In genomic region chr5:105055279-105055678, GRCm38 (mm10) we compare ENCODE assay signal across 27 mouse cellular contexts.
A peak's percentile ranks its signal among the peaks of the same experiment; 100 is the strongest.
DNase-seq lines count a peak whose midpoint lies in the region; ATAC-seq and TF ChIP-seq lines count a peak whose summit lies in the region.
"Had no signal": no experiment of that assay in that cellular context is flagged by ENCODE, and none has a peak within 500 bp of the region (broad histone marks: within the 10 kb centered on the region; RNA-seq: fewer than 3 reads in every experiment).

No protein-coding gene starts in this region.

- H3K9ac ChIP-seq in midbrain, embryonic 11.5 days (ENCODE audit: low read length) = no peak overlapping the region
- no peak overlapping the region for H3K9ac ChIP-seq in midbrain, embryonic 15.5 days
- H3K9ac ChIP-seq in midbrain, embryonic 13.5 days (replicated peaks) = no peak overlapping the region
- H3K9ac ChIP-seq in midbrain, postnatal 0 days (replicated peaks; ENCODE audit: low read length, poor library complexity, severe bottlenecking) = no peak overlapping the region
- H3K9ac ChIP-seq in midbrain, embryonic 16.5 days (ENCODE audit: low read depth, low read length) = no peak overlapping the region
- H3K9ac ChIP-seq: embryonic facial prominence, embryonic 12.5 days; forebrain, embryonic 13.5 days; forebrain, embryonic 15.5 days; forebrain, postnatal 0 days had no signal

- ATAC-seq in midbrain, embryonic 11.5 days (ENCODE audit: low FRiP score) = peak; percentile 74; the same call in 1 of the 2 replicates
- no peak; the same call in 1 of the 2 replicates for ATAC-seq in midbrain, embryonic 15.5 days (replicated peaks)
- ATAC-seq in midbrain, embryonic 13.5 days = 0 out of 2 replicates have a peak, but pooled peaks have one; percentile 65
- ATAC-seq in midbrain, postnatal 0 days (ENCODE audit: low FRiP score) = no peak
- ATAC-seq in midbrain, embryonic 16.5 days = peak; percentile 62; the same call in 1 of the 2 replicates
- ATAC-seq: activated CD4-positive, CD25-positive, alpha-beta regulatory T cell, adult 4 months; CD4-positive, CD25-positive, alpha-beta regulatory T cell, adult 4 months; forebrain, embryonic 13.5 days; forebrain, embryonic 15.5 days; forebrain, postnatal 0 days; Patski had no signal

- 74% methylated on average over 2 of the region's 2 CpGs for WGBS in midbrain, embryonic 11.5 days
- WGBS in midbrain, embryonic 15.5 days = 64% methylated on average over 2 of the region's 2 CpGs
- WGBS in midbrain, embryonic 13.5 days = 61% methylated on average over 2 of the region's 2 CpGs
- WGBS in midbrain, postnatal 0 days = 60% methylated on average over 2 of the region's 2 CpGs
- WGBS in midbrain, embryonic 16.5 days = 65% methylated on average over 2 of the region's 2 CpGs

- no peak for TF ChIP-seq CTCF in midbrain, postnatal 0 days (IDR thresholded peaks at IDR 0.05)

- no peak overlapping the region for H3K27ac ChIP-seq in midbrain, embryonic 11.5 days (ENCODE audit: low read depth, low read length)
- H3K27ac ChIP-seq in midbrain, embryonic 15.5 days = no peak overlapping the region
- H3K27ac ChIP-seq in midbrain, embryonic 13.5 days = no peak overlapping the region; the same call in 1 of the 2 replicates
- no peak overlapping the region for H3K27ac ChIP-seq in midbrain, postnatal 0 days (ENCODE audit: low read depth, low read length)
- no peak overlapping the region for H3K27ac ChIP-seq in midbrain, embryonic 16.5 days (ENCODE audit: low read length)
- H3K27ac ChIP-seq: embryonic facial prominence, embryonic 10.5 days; embryonic facial prominence, embryonic 12.5 days; forebrain, embryonic 13.5 days; forebrain, embryonic 15.5 days had no signal

- no peak overlapping the region for H3K4me3 ChIP-seq in midbrain, embryonic 11.5 days (ENCODE audit: low read depth, low read length)
- H3K4me3 ChIP-seq in midbrain, embryonic 15.5 days = no peak overlapping the region
- H3K4me3 ChIP-seq in midbrain, embryonic 13.5 days (replicated peaks) = no peak overlapping the region
- no peak overlapping the region for H3K4me3 ChIP-seq in midbrain, postnatal 0 days (ENCODE audit: low read depth, low read length)
- no peak overlapping the region for H3K4me3 ChIP-seq in midbrain, embryonic 16.5 days (ENCODE audit: low read depth, low read length)
- H3K4me3 ChIP-seq: embryonic facial prominence, embryonic 10.5 days; embryonic facial prominence, embryonic 12.5 days; forebrain, embryonic 13.5 days; forebrain, embryonic 15.5 days had no signal

- H3K27me3 ChIP-seq in midbrain, embryonic 11.5 days (ENCODE audit: control insufficient read depth, insufficient read depth, low read length) = no peaks in the 10 kb centered on the region
- no peaks in the 10 kb centered on the region for H3K27me3 ChIP-seq in midbrain, embryonic 15.5 days (replicated peaks)
- no peaks in the 10 kb centered on the region for H3K27me3 ChIP-seq in midbrain, embryonic 13.5 days
- H3K27me3 ChIP-seq in midbrain, postnatal 0 days (ENCODE audit: insufficient read depth, low read length) = no peaks in the 10 kb centered on the region
- H3K27me3 ChIP-seq in midbrain, embryonic 16.5 days (ENCODE audit: control insufficient read depth, insufficient read depth, low read depth, low read length) = no peaks in the 10 kb centered on the region
- H3K27me3 ChIP-seq: CH12.LX; embryonic facial prominence, embryonic 12.5 days; forebrain, embryonic 13.5 days; forebrain, embryonic 15.5 days; Patski had no signal

- DNase-seq in midbrain, embryonic 11.5 days (ENCODE audit: low spot score, missing footprints) = no peak
- DNase-seq in midbrain, postnatal 0 days (ENCODE audit: low spot score) = no peak
- no peak for DNase-seq in embryo, embryonic 9.5 days (ENCODE audit: extremely low spot score)
- DNase-seq: adrenal gland, adult 8-10 months; adrenal gland, postnatal 14 days; adrenal gland, postnatal 36 days; B cell, adult 2 months; cerebellum, adult 11 months; cerebellum, adult 18-20 months; cerebellum, adult 8-10 months; cerebellum, adult 9-11 months; cerebellum, postnatal 14 days; cerebellum, postnatal 36 days; embryo, embryonic 11 days; forebrain, postnatal 0 days had no signal

- no peaks in the 10 kb centered on the region for H3K4me1 ChIP-seq in midbrain, embryonic 11.5 days (ENCODE audit: control insufficient read depth, insufficient read depth, low read length)
- H3K4me1 ChIP-seq in midbrain, embryonic 15.5 days = no peaks in the 10 kb centered on the region
- H3K4me1 ChIP-seq in midbrain, embryonic 13.5 days (replicated peaks) = 0 out of 2 replicates have a peak, but pooled peaks cover 5% of the 10 kb centered on the region
- no peaks in the 10 kb centered on the region for H3K4me1 ChIP-seq in midbrain, postnatal 0 days (ENCODE audit: insufficient read depth, low read length)
- no peaks in the 10 kb centered on the region for H3K4me1 ChIP-seq in midbrain, embryonic 16.5 days (ENCODE audit: control insufficient read depth, insufficient read depth, low read length)
- H3K4me1 ChIP-seq: embryonic facial prominence, embryonic 10.5 days; embryonic facial prominence, embryonic 12.5 days; forebrain, embryonic 13.5 days; forebrain, embryonic 15.5 days had no signal

- no peaks in the 10 kb centered on the region for H3K36me3 ChIP-seq in midbrain, embryonic 11.5 days (ENCODE audit: control insufficient read depth, insufficient read depth, low read length)
- H3K36me3 ChIP-seq in midbrain, embryonic 15.5 days (replicated peaks) = no peaks in the 10 kb centered on the region
- no peaks in the 10 kb centered on the region for H3K36me3 ChIP-seq in midbrain, embryonic 13.5 days
- no peaks in the 10 kb centered on the region for H3K36me3 ChIP-seq in midbrain, postnatal 0 days (ENCODE audit: insufficient read depth, low read length)
- no peaks in the 10 kb centered on the region for H3K36me3 ChIP-seq in midbrain, embryonic 16.5 days (ENCODE audit: control insufficient read depth, insufficient read depth, low read length)
- H3K36me3 ChIP-seq: embryonic facial prominence, embryonic 10.5 days; embryonic facial prominence, embryonic 12.5 days; forebrain, embryonic 15.5 days; G1E had no signal

- no peak overlapping the region for H3K4me2 ChIP-seq in midbrain, embryonic 11.5 days
- H3K4me2 ChIP-seq in midbrain, embryonic 15.5 days = no peak overlapping the region
- no peak overlapping the region for H3K4me2 ChIP-seq in midbrain, embryonic 13.5 days (replicated peaks)
- no peak overlapping the region for H3K4me2 ChIP-seq in midbrain, postnatal 0 days (ENCODE audit: low read depth, low read length, poor library complexity, severe bottlenecking)
- H3K4me2 ChIP-seq in midbrain, embryonic 16.5 days (ENCODE audit: low read length) = no peak overlapping the region
- H3K4me2 ChIP-seq: embryonic facial prominence, embryonic 12.5 days; forebrain, embryonic 13.5 days; forebrain, embryonic 15.5 days had no signal

- no peaks in the 10 kb centered on the region for H3K9me3 ChIP-seq in midbrain, embryonic 11.5 days (ENCODE audit: control insufficient read depth, low read length)
- no peaks in the 10 kb centered on the region for H3K9me3 ChIP-seq in midbrain, embryonic 15.5 days
- no peaks in the 10 kb centered on the region for H3K9me3 ChIP-seq in midbrain, embryonic 13.5 days
- H3K9me3 ChIP-seq in midbrain, postnatal 0 days (ENCODE audit: low read length) = no peaks in the 10 kb centered on the region
- no peaks in the 10 kb centered on the region for H3K9me3 ChIP-seq in midbrain, embryonic 16.5 days (replicated peaks; ENCODE audit: control insufficient read depth, low read length, poor library complexity, severe bottlenecking)
- H3K9me3 ChIP-seq: embryonic facial prominence, embryonic 10.5 days; embryonic facial prominence, embryonic 12.5 days; forebrain, embryonic 13.5 days; forebrain, embryonic 15.5 days had no signal

Comparison
In these comparisons a context has a peak if more than half of its experiments do, and no peak if none do; other contexts are left out.
1. ATAC-seq: peak in midbrain, embryonic 11.5 days (single experiment), midbrain, embryonic 13.5 days (single experiment) and midbrain, embryonic 16.5 days (single experiment); none in midbrain, embryonic 15.5 days (single experiment) and midbrain, postnatal 0 days (single experiment).